Mouse (Mus musculus) intestine, postnatal 0 days (tissue): ENCODE results near the gene Tor1a. TPM values are rescaled to one million over a fixed set of nuclear protein-coding genes. Genes with fewer than 3 reads are reported as not detected.
"Not testable (repeated sequence)": the region's sequence is repeated elsewhere in the genome, so short reads cannot be mapped to it uniquely, and the experiment has no call there.

Source experiments
- ATAC-seq: fragments of 200-750 bp; cut with Nextera tagmentation; 2 replicates; pipeline ENCODE4 v1.8.0; 2017; ENCODE audit warnings: mild to moderate bottlenecking, moderate TSS enrichment, moderate library complexity
- H3K27ac ChIP-seq: fragments of 300-500 bp; sonication (generic); 2 replicates; pipeline ENCODE4 v1.5.1; 2014; ENCODE audit warnings: mild to moderate bottlenecking, low read depth, low read length, moderate library complexity
- H3K27me3 ChIP-seq: fragments of 300-500 bp; sonication (generic); replicated peaks from 2 replicates; pipeline ENCODE4 v1.6.1; 2014; ENCODE audit warnings: low read length, mixed read lengths; ENCODE audit not compliant: control insufficient read depth, insufficient read depth
- H3K36me3 ChIP-seq: fragments of 300-500 bp; sonication (generic); 2 replicates; pipeline ENCODE4 v1.6.1; 2014; ENCODE audit warnings: mild to moderate bottlenecking, moderate library complexity; ENCODE audit not compliant: control insufficient read depth, insufficient read depth
- H3K4me1 ChIP-seq: fragments of 300-500 bp; sonication (generic); replicated peaks from 2 replicates; pipeline ENCODE4 v1.6.1; 2014; ENCODE audit warnings: antibody characterized with exemption, low read length, mixed read lengths; ENCODE audit not compliant: control insufficient read depth, insufficient read depth
- H3K4me2 ChIP-seq: fragments of 300-500 bp; sonication (generic); replicated peaks from 2 replicates; pipeline ENCODE4 v1.6.1; 2014; ENCODE audit warnings: low read depth, mild to moderate bottlenecking, moderate library complexity
- H3K4me3 ChIP-seq: fragments of 300-500 bp; sonication (generic); 2 replicates; pipeline ENCODE4 v1.5.1; 2014; ENCODE audit warnings: low read depth, low read length
- H3K9ac ChIP-seq: fragments of 300-500 bp; sonication (generic); 2 replicates; pipeline ENCODE4 v1.6.1; 2014; ENCODE audit warnings: mild to moderate bottlenecking, low read depth, low read length
- H3K9me3 ChIP-seq: fragments of 300-500 bp; sonication (generic); 2 replicates; pipeline ENCODE4 v1.6.1; 2016; ENCODE audit warnings: mixed run types; ENCODE audit not compliant: control insufficient read depth
- CTCF ChIP-seq: sonication (generic); IDR thresholded peaks from 2 replicates; pipeline ENCODE4 v1.5.1; 2016; ENCODE audit warnings: low read depth, mild to moderate bottlenecking, control low read depth, antibody characterized with exemption, moderate library complexity
- WGBS: fragments of 180-500 bp; shearing (Covaris S2); extraction: QIAGEN DNeasy Blood & Tissue Kit; methylation state at CpG from one replicate; pipeline ENCODE4 v1.1.7; 2014; 5-methylcytosine and 5-hydroxymethylcytosine counted together
- polyA plus RNA-seq: library from polyadenylated mRNA; unstranded; fragments of >200 nt; fragmentation: Nextera tagmentation; extraction: Ambion mirVana; gene quantifications from 2 replicates; pipeline ENCODE4 v1.2.1, GENCODE M21; 2015

Tor1a gene
- polyA plus RNA-seq, 1 experiment from 2014 or later: 95.4 TPM

GRCm38 (mm10) chr2:30957511-30957910 lies 10.2 kb downstream of the Tor1a start:
- H3K4me2 ChIP-seq: no peak overlapping the region
- H3K4me3 ChIP-seq: no peak overlapping the region
- peaks cover 9% of the 10 kb centered on the region; the same call in 1 of the 2 replicates for H3K4me1 ChIP-seq
- 88% methylated on average over 4 of the region's 4 CpGs for WGBS
- H3K9ac ChIP-seq: no peak overlapping the region
- no peaks in the 10 kb centered on the region for H3K9me3 ChIP-seq
- no peak for TF ChIP-seq CTCF
- peaks cover 67% of the 10 kb centered on the region for H3K36me3 ChIP-seq
- H3K27ac ChIP-seq: no peak overlapping the region; the same call in 1 of the 2 replicates
- H3K27me3 ChIP-seq: no peaks in the 10 kb centered on the region
- no peak for ATAC-seq

DNA sequence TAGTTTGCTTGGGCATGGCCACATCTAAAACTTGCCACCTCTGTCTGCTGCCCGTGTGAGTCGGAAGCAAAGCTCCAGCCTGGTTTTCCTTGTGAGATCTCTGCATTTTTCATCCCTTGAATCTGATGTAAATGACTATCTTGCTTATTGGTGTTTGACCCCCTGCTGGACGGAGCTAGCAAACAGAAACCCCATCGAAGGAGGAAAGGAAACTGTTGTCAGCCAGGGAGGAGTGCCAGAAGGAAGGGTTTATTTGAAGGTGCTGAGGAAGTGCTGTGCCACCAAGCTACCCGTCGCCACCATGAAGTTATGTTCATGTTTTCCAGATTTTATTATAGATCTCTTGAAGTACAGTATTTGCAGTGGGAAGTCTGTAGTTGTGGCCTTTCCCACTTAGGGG lies 12.9 kb downstream of the Tor1a start:
- ATAC-seq: no peak
- Histone ChIP-seq H3K27ac (no peak overlapping the region), H3K4me2 (peak overlapping the region; percentile 91), H3K4me1 (peaks cover 11% of the 10 kb centered on the region; the same call in 1 of the 2 replicates), H3K4me3 (no peak overlapping the region), H3K36me3 (peaks cover 41% of the 10 kb centered on the region), H3K9ac (0 out of 2 replicates have a peak overlapping the region, but pooled peaks have one; percentile 65), H3K9me3 (no peaks in the 10 kb centered on the region), H3K27me3 (no peaks in the 10 kb centered on the region)
- WGBS: 59% methylated on average over 6 of the region's 6 CpGs
- TF ChIP-seq CTCF: peak; percentile 31; the same call in 1 of the 2 replicates

- Histone ChIP-seq H3K36me3 (peaks cover 26% of the 10 kb centered on the region), H3K4me1 (peaks cover 11% of the 10 kb centered on the region; the same call in 1 of the 2 replicates), H3K9me3 (no peaks in the 10 kb centered on the region), H3K27me3 (no peaks in the 10 kb centered on the region), H3K27ac (peak within 1 kb of the TSS; percentile 71), H3K9ac (peak within 1 kb of the TSS; percentile 65), H3K4me3 (peak within 1 kb of the TSS; percentile 68), H3K4me2 (peak within 1 kb of the TSS; percentile 91)
- under 1% methylated on average over 60 of the region's 60 CpGs for WGBS
- ATAC-seq: peak; percentile 85
- TF ChIP-seq CTCF: peak; percentile 57
Measured at GRCm38 (mm10) chr2:30952824-30953490, 14.8 kb downstream of the Tor1a start, which contains the start of gene Tor1b. TSS of gene Tor1b (plus strand) at chr2:30952959.

DNA sequence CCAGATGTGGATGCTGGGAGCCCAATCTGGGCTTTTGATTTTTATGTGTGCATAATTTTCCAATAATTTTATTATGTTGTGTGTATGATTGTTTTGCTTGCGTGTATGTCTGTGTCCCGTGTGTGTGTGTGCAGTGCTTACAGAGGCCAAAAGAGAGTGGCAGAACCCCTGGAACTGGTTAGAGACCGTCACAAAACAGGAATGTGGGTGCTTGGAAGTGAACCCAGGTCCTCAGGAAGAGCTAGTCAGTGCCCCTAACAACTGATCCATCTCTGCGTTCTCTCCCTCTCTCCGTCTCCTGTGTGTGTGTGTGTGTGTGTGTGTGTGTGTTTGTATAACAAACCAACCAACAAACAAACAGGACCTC lies 15.3 kb downstream of the Tor1a start:
- Histone ChIP-seq H3K4me3 (peak overlapping the region; percentile 68), H3K27ac (no peak overlapping the region), H3K4me1 (peaks cover 11% of the 10 kb centered on the region; the same call in 1 of the 2 replicates), H3K9me3 (no peaks in the 10 kb centered on the region), H3K36me3 (peaks cover 23% of the 10 kb centered on the region), H3K9ac (no peak overlapping the region), H3K27me3 (no peaks in the 10 kb centered on the region), H3K4me2 (peak overlapping the region; percentile 91)
- ATAC-seq: no peak
- TF ChIP-seq CTCF: no peak
- 24% methylated on average over 5 of the region's 5 CpGs for WGBS

DNA sequence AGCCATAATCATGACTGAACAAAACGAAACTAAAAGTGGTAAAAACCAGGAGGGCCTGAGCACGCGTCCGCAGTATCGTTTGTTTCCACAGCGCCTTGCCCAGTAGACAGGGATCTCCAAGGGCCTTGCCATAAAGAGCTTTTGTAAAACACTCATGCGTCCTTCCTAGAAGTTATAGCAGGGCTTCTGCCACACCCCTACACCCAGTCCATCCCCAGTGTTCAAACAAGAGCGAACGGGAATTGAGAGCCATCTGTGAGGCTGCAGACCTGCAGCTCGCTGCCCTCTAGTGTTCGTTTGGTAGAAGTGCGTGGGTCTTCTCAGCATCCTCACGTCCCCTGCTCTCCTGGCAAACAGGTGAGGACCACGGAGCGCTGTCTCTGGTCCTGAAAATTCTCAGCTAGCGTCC lies 25.1 kb downstream of the Tor1a start:
- H3K4me1 ChIP-seq: no peaks in the 10 kb centered on the region
- H3K27ac ChIP-seq: no peak overlapping the region
- no peaks in the 10 kb centered on the region for H3K27me3 ChIP-seq
- peak overlapping the region; percentile 61 for H3K4me2 ChIP-seq
- H3K9me3 ChIP-seq: no peaks in the 10 kb centered on the region
- WGBS: 15% methylated on average over 16 of the region's 16 CpGs
- no peak overlapping the region for H3K9ac ChIP-seq
- peak; percentile 70 for ATAC-seq
- peak; percentile 96 for TF ChIP-seq CTCF
- peak overlapping the region; percentile 43 for H3K4me3 ChIP-seq
- no peaks in the 10 kb centered on the region for H3K36me3 ChIP-seq

GRCm38 (mm10) chr2:30942116-30942515 lies 25.6 kb downstream of the Tor1a start:
- not testable (repeated sequence) for H3K4me3 ChIP-seq, ATAC-seq, H3K27ac ChIP-seq, H3K4me1 ChIP-seq, H3K36me3 ChIP-seq, H3K27me3 ChIP-seq, H3K9me3 ChIP-seq, H3K9ac ChIP-seq
- H3K4me2 ChIP-seq: peak overlapping the region; percentile 61
- WGBS: 34% methylated on average over 7 of the region's 7 CpGs
- peak; percentile 24; the same call in 1 of the 2 replicates for TF ChIP-seq CTCF
